8 mouse cellular contexts compared by ENCODE assay signal in the genomic region with DNA sequence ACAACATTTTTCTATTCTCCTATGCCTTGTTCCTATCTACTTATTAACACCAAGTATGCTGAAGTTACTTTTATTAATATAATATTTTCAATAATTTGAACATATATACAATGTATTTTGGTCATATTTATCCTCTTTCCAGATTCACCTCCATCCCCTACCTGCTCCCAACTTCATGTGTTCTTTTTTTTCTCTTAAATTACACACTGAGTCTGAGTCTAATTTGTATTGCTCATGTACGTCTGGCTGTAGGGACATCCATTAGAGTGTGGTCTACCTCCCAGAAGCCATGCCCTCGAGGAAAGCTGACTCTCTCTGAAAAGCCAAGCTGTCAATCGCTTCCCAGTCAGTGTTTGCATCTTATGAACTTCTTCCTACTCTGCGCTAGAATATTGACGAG. TPM values are rescaled to one million over a fixed set of nuclear protein-coding genes. Genes with fewer than 3 reads are reported as not detected.
A peak's percentile ranks its signal among the peaks of the same experiment; 100 is the strongest.
DNase-seq lines count a peak whose midpoint lies in the region; ATAC-seq and TF ChIP-seq lines count a peak whose summit lies in the region.

A gene (plus strand): TSS at position 301 of the 400 bp plus-strand sequence.

- H3K4me1 ChIP-seq in heart, embryonic 10.5 days: peaks cover 10% of the 10 kb centered on the region
- 0 out of 2 replicates have a peak, but pooled peaks cover 4% of the 10 kb centered on the region for H3K4me1 ChIP-seq in thymus, adult 2 months (replicated peaks; ENCODE audit: control insufficient read depth, insufficient read depth, low read length)
- peaks cover 20% of the 10 kb centered on the region for H3K4me1 ChIP-seq in liver, embryonic 12.5 days
- H3K4me1 ChIP-seq in stomach, postnatal 0 days (replicated peaks; ENCODE audit: control insufficient read depth, insufficient read depth): no peaks in the 10 kb centered on the region

- peak within 1 kb of the TSS; percentile 78 for H3K4me3 ChIP-seq in heart, embryonic 10.5 days
- H3K4me3 ChIP-seq in thymus, adult 2 months (ENCODE audit: control insufficient read depth, insufficient read depth, low read length): peak within 1 kb of the TSS; percentile 77
- H3K4me3 ChIP-seq in liver, embryonic 12.5 days: peak within 1 kb of the TSS; percentile 63
- peak within 1 kb of the TSS; percentile 65 for H3K4me3 ChIP-seq in stomach, postnatal 0 days (ENCODE audit: low read depth, low read length)

- H3K4me2 ChIP-seq in liver, embryonic 12.5 days: peak within 1 kb of the TSS; percentile 97
- H3K4me2 ChIP-seq in stomach, postnatal 0 days (replicated peaks; ENCODE audit: low read depth): peak within 1 kb of the TSS; percentile 81

- no peak for DNase-seq in heart, embryonic 10.5 days (ENCODE audit: low spot score)
- DNase-seq in heart, postnatal 36 days: no peak
- no peak for DNase-seq in thymus, adult 2 months
- DNase-seq in thymus, postnatal 0 days (ENCODE audit: low spot score): no peak
- DNase-seq in stomach, postnatal 0 days (ENCODE audit: low spot score): no peak
- DNase-seq in embryo, embryonic 11 days: no peak

- peaks cover 2% of the 10 kb centered on the region; the same call in 1 of the 2 replicates for H3K27me3 ChIP-seq in heart, embryonic 10.5 days (ENCODE audit: insufficient read depth, poor library complexity, severe bottlenecking)
- no peaks in the 10 kb centered on the region for H3K27me3 ChIP-seq in thymus, adult 2 months (ENCODE audit: control insufficient read depth, insufficient read depth, low read length)
- H3K27me3 ChIP-seq in liver, embryonic 12.5 days (replicated peaks): peaks cover 24% of the 10 kb centered on the region
- no peaks in the 10 kb centered on the region for H3K27me3 ChIP-seq in stomach, postnatal 0 days (ENCODE audit: control insufficient read depth, insufficient read depth, low read length)

- no peaks in the 10 kb centered on the region for H3K36me3 ChIP-seq in heart, embryonic 10.5 days
- H3K36me3 ChIP-seq in thymus, adult 2 months (ENCODE audit: control insufficient read depth, insufficient read depth, low read length): no peaks in the 10 kb centered on the region
- no peaks in the 10 kb centered on the region for H3K36me3 ChIP-seq in liver, embryonic 12.5 days
- no peaks in the 10 kb centered on the region for H3K36me3 ChIP-seq in stomach, postnatal 0 days (ENCODE audit: control insufficient read depth, insufficient read depth, low read length)

- H3K9me3 ChIP-seq in heart, embryonic 10.5 days: no peaks in the 10 kb centered on the region
- no peaks in the 10 kb centered on the region for H3K9me3 ChIP-seq in liver, embryonic 12.5 days (replicated peaks)
- no peaks in the 10 kb centered on the region for H3K9me3 ChIP-seq in stomach, postnatal 0 days (ENCODE audit: control insufficient read depth, low read length)

- intact Hi-C loops in heart, postnatal 36 days (cut with DNase I): loop anchor here (5.0 to 10.0 kb wide), 2 partner anchors 248 to 284 kb away; a partner anchor contains a TSS

- TF ChIP-seq EP300 in stomach, postnatal 0 days (optimal IDR thresholded peaks at IDR 0.05): no peak

- no peak for TF ChIP-seq POLR2A in thymus, adult 2 months (IDR thresholded peaks at IDR 0.05; ENCODE audit: control insufficient read depth, extremely low read depth, insufficient read depth, low read length, poor library complexity)

- no peak for TF ChIP-seq CTCF in thymus, adult 2 months (IDR thresholded peaks at IDR 0.05; ENCODE audit: borderline replicate concordance, control insufficient read depth, extremely low read depth, insufficient read depth, low read length, poor library complexity)
- TF ChIP-seq CTCF in stomach, postnatal 0 days (IDR thresholded peaks at IDR 0.05; ENCODE audit: low read depth): no peak

- H3K27ac ChIP-seq in heart, embryonic 10.5 days: peak within 1 kb of the TSS; percentile 90
- H3K27ac ChIP-seq in thymus, adult 2 months (ENCODE audit: control insufficient read depth, insufficient read depth, low read length): no peak within 1 kb of the TSS
- peak within 1 kb of the TSS; percentile 80; the same call in 1 of the 2 replicates for H3K27ac ChIP-seq in liver, embryonic 12.5 days
- peak within 1 kb of the TSS; percentile 95; the same call in 1 of the 2 replicates for H3K27ac ChIP-seq in stomach, postnatal 0 days (replicated peaks)

- whole genome bisulfite sequencing in heart, embryonic 10.5 days: 85% methylated on average over 5 of the region's 5 CpGs
- 92% methylated on average over 5 of the region's 5 CpGs for WGBS in thymus, adult 2 months
- WGBS in liver, embryonic 12.5 days (ENCODE audit: insufficient replicate concordance): 71% methylated on average over 5 of the region's 5 CpGs
- WGBS in stomach, postnatal 0 days: 62% methylated on average over 5 of the region's 5 CpGs

- ATAC-seq in liver, embryonic 12.5 days: no peak
- ATAC-seq in stomach, postnatal 0 days (ENCODE audit: low FRiP score, low TSS enrichment): no peak
- ATAC-seq in granulocyte monocyte progenitor cell, adult 5-6 weeks (replicated peaks; ENCODE audit: poor library complexity, severe bottlenecking): no peak

- peak within 1 kb of the TSS; percentile 43 for H3K9ac ChIP-seq in liver, embryonic 12.5 days
- peak within 1 kb of the TSS; percentile 59 for H3K9ac ChIP-seq in stomach, postnatal 0 days (ENCODE audit: low read length)

RNA-seq across cellular contexts. Expression of the gene that starts here (rescaled TPM):
- polyA plus RNA-seq in heart, embryonic 10.5 days (2016; fragmentation: Nextera tagmentation; extraction: Ambion mirVana): 0.53 and 0.69 TPM in 2 replicates
- under 1 TPM in 1 of 2 experiments, not detected in 1; 0.14 TPM for total RNA-seq in heart, postnatal 36 days (2021)
- polyA plus RNA-seq in thymus, adult 2 months (2012; rRNA removed): 0.07 TPM in 1 of 2 replicates, not detected in the other
- 0.21 TPM in 1 of 2 replicates, not detected in the other for polyA plus RNA-seq in thymus, postnatal 0 days (2015; fragmentation: Nextera tagmentation; extraction: Ambion mirVana)
- 0.07 and 0.15 TPM in 2 replicates for polyA plus RNA-seq in liver, embryonic 12.5 days (2016; fragmentation: Nextera tagmentation; extraction: Ambion mirVana)
- polyA plus RNA-seq in stomach, postnatal 0 days (2015; fragmentation: Nextera tagmentation; extraction: Ambion mirVana): 0.12 and 0.23 TPM in 2 replicates
- not detected in 2 replicates for total RNA-seq in granulocyte monocyte progenitor cell, adult 5-6 weeks (2014; fragmentation: Nextera tagmentation)
- not detected in 2 replicates for total RNA-seq in granulocyte monocyte progenitor cell, adult 5-6 weeks (2017)
